Mouse (Mus musculus) natural killer cell, adult 2 months (primary cell): ENCODE data around the gene Npy.

ENCODE experiments used
- DNase-seq, 2 experiments: peaks; one replicate each; pipeline ENCODE4 v3.0.0; 2022; ENCODE audit warnings: low spot score in 2 of 2

Gene Npy

GRCm38 (mm10) chr6:49821961-49822870 is at the start of gene Npy:
Npy (plus strand) TSS chr6:49822710.
- DNase-seq = peak in 1 of 2 experiments; percentile 2

GRCm38 (mm10) chr6:49775006-49775405 is 47.5 kb upstream of the Npy start:
- no peak for DNase-seq

- no peak for DNase-seq
Measured at GRCm38 (mm10) chr6:49778109-49778508, 44.4 kb upstream of the Npy start.

GRCm38 (mm10) chr6:49778729-49779128 is 43.8 kb upstream of the Npy start:
- DNase-seq = no peak

- DNase-seq = no peak
Measured at GRCm38 (mm10) chr6:49779606-49780005, 42.9 kb upstream of the Npy start.

GRCm38 (mm10) chr6:49780846-49781400 is 41.6 kb upstream of the Npy start:
- no peak for DNase-seq

- no peak for DNase-seq
Measured at GRCm38 (mm10) chr6:49781852-49782251, 40.7 kb upstream of the Npy start.

- DNase-seq = no peak
Measured at GRCm38 (mm10) chr6:49782679-49783078, 39.8 kb upstream of the Npy start.

GRCm38 (mm10) chr6:49792524-49792923 is 30.0 kb upstream of the Npy start:
- DNase-seq = no peak

- DNase-seq = no peak
Measured at GRCm38 (mm10) chr6:49804105-49804504, 18.4 kb upstream of the Npy start.

GRCm38 (mm10) chr6:49808076-49808475 is 14.4 kb upstream of the Npy start:
- no peak for DNase-seq

GRCm38 (mm10) chr6:49817183-49817582 is 5.3 kb upstream of the Npy start:
- DNase-seq = no peak

- DNase-seq = no peak
Measured at GRCm38 (mm10) chr6:49817625-49818024, 4.9 kb upstream of the Npy start.

- DNase-seq = no peak
Measured at GRCm38 (mm10) chr6:49822871-49823230, 341 bp downstream of the Npy start.

GRCm38 (mm10) chr6:49823371-49823770 is 861 bp downstream of the Npy start:
- no peak for DNase-seq

- DNase-seq = no peak
Measured at GRCm38 (mm10) chr6:49823821-49824220, 1.3 kb downstream of the Npy start.

GRCm38 (mm10) chr6:49831579-49831978 is 9.1 kb downstream of the Npy start:
- DNase-seq = no peak

GRCm38 (mm10) chr6:49856830-49857229 is 34.3 kb downstream of the Npy start:
- DNase-seq = no peak

GRCm38 (mm10) chr6:49867571-49867970 is 45.1 kb downstream of the Npy start:
- DNase-seq = no peak

GRCm38 (mm10) chr6:49871071-49871470 is 48.6 kb downstream of the Npy start:
- no peak for DNase-seq

GRCm38 (mm10) chr6:49873556-49873955 is 51.0 kb downstream of the Npy start:
- no peak for DNase-seq

- no peak for DNase-seq
Measured at GRCm38 (mm10) chr6:49875160-49875559, 52.6 kb downstream of the Npy start.

GRCm38 (mm10) chr6:49875791-49876190 is 53.3 kb downstream of the Npy start:
- DNase-seq = no peak
